Mouse (Mus musculus): Measurements from ENCODE around the gene Tcam1.
"Not testable (repeated sequence)": the region's sequence is repeated elsewhere in the genome, so short reads cannot be mapped to it uniquely, and the experiment has no call there.

- peak; percentile 45 for TF ChIP-seq CTCF (IDR thresholded peaks at IDR 0.05; ENCODE audit: low read depth)
- not testable (repeated sequence) for TF ChIP-seq EP300 (IDR thresholded peaks at IDR 0.05; ENCODE audit: low read depth)
These were observed 42.5 kb upstream of the Tcam1 start for GRCm38 (mm10) chr11:106233978-106234377.
